Mouse (Mus musculus): ENCODE data around the gene Gm37240.
"Not testable (repeated sequence)": the region's sequence is repeated elsewhere in the genome, so short reads cannot be mapped to it uniquely, and the experiment has no call there.

The Gm37240 gene

GRCm38 (mm10) chr3:84664686-84665085, 1222.6 kb downstream of the Gm37240 start:
- no peak for DNase-seq (ENCODE audit: inconsistent age in 2 of 2, low spot score in 1 of 2)

GRCm38 (mm10) chr3:84663858-84664257, 1223.5 kb downstream of the Gm37240 start:
- no peak for DNase-seq (ENCODE audit: inconsistent age in 2 of 2, low spot score in 1 of 2)

GRCm38 (mm10) chr3:84663079-84663478, 1224.2 kb downstream of the Gm37240 start:
- DNase-seq (ENCODE audit: inconsistent age in 2 of 2, low spot score in 1 of 2): peak; percentile 72 to 89

GRCm38 (mm10) chr3:84660380-84660779, 1226.9 kb downstream of the Gm37240 start:
- DNase-seq (ENCODE audit: inconsistent age in 2 of 2, low spot score in 1 of 2): no peak

GRCm38 (mm10) chr3:84658872-84659271, 1228.4 kb downstream of the Gm37240 start:
- no peak for DNase-seq (ENCODE audit: inconsistent age in 2 of 2, low spot score in 1 of 2)

- DNase-seq (ENCODE audit: inconsistent age in 2 of 2, low spot score in 1 of 2): no peak
Measured at GRCm38 (mm10) chr3:84658017-84658416, 1229.3 kb downstream of the Gm37240 start.

- no peak for DNase-seq (ENCODE audit: inconsistent age in 2 of 2, low spot score in 1 of 2)
Measured at GRCm38 (mm10) chr3:84657240-84657639, 1230.1 kb downstream of the Gm37240 start.

- DNase-seq (ENCODE audit: inconsistent age in 2 of 2, low spot score in 1 of 2): not testable (repeated sequence)
Measured at GRCm38 (mm10) chr3:84655785-84656150, 1231.5 kb downstream of the Gm37240 start.

GRCm38 (mm10) chr3:84654900-84655784, 1232.2 kb downstream of the Gm37240 start:
- peak in 1 of 2 experiments; percentile 21 for DNase-seq (ENCODE audit: inconsistent age in 2 of 2, low spot score in 1 of 2)

GRCm38 (mm10) chr3:84654246-84654826, 1233.0 kb downstream of the Gm37240 start:
- DNase-seq (ENCODE audit: inconsistent age in 2 of 2, low spot score in 1 of 2): peak in 1 of 2 experiments; percentile 58

GRCm38 (mm10) chr3:84653557-84654245, 1233.6 kb downstream of the Gm37240 start:
- DNase-seq (ENCODE audit: inconsistent age in 2 of 2, low spot score in 1 of 2): peak in 1 of 2 experiments; percentile 80

GRCm38 (mm10) chr3:84652643-84653556, 1234.4 kb downstream of the Gm37240 start:
- peak; percentile 54 to 82 for DNase-seq (ENCODE audit: inconsistent age in 2 of 2, low spot score in 1 of 2)

GRCm38 (mm10) chr3:84649578-84650327, 1237.6 kb downstream of the Gm37240 start:
- peak in 1 of 2 experiments; percentile 18 for DNase-seq (ENCODE audit: inconsistent age in 2 of 2, low spot score in 1 of 2)

- not testable (repeated sequence) for DNase-seq (ENCODE audit: inconsistent age in 2 of 2, low spot score in 1 of 2)
Measured at GRCm38 (mm10) chr3:84648069-84648468, 1239.2 kb downstream of the Gm37240 start.

GRCm38 (mm10) chr3:84647616-84648015, 1239.7 kb downstream of the Gm37240 start:
- peak; percentile 77 to 87 for DNase-seq (ENCODE audit: inconsistent age in 2 of 2, low spot score in 1 of 2)

GRCm38 (mm10) chr3:84646331-84646845, 1240.9 kb downstream of the Gm37240 start:
- DNase-seq (ENCODE audit: inconsistent age in 2 of 2, low spot score in 1 of 2): peak; percentile 50 to 93

- DNase-seq (ENCODE audit: inconsistent age in 2 of 2, low spot score in 1 of 2): peak in 1 of 2 experiments; percentile 81
Measured at GRCm38 (mm10) chr3:84646007-84646290, 1241.4 kb downstream of the Gm37240 start.

- peak in 1 of 2 experiments; percentile 56 for DNase-seq (ENCODE audit: inconsistent age in 2 of 2, low spot score in 1 of 2)
Measured at GRCm38 (mm10) chr3:84645156-84646006, 1241.9 kb downstream of the Gm37240 start.

- DNase-seq (ENCODE audit: inconsistent age in 2 of 2, low spot score in 1 of 2): no peak
Measured at GRCm38 (mm10) chr3:84642942-84643341, 1244.4 kb downstream of the Gm37240 start.

Measured in adrenal gland, adult (tissue).